Mouse (Mus musculus) stomach, embryonic 16.5 days (tissue): Measurements from ENCODE around the gene Pcna. TPM values are rescaled to one million over a fixed set of nuclear protein-coding genes. Genes with fewer than 3 reads are reported as not detected.
"Not testable (repeated sequence)": the region's sequence is repeated elsewhere in the genome, so short reads cannot be mapped to it uniquely, and the experiment has no call there.

Experiments
- ATAC-seq: fragments of 200-750 bp; cut with Nextera tagmentation; 2 replicates; pipeline ENCODE4 v1.8.0; 2017; ENCODE audit warnings: moderate number of reproducible peaks, moderate TSS enrichment; ENCODE audit not compliant: insufficient read depth, low FRiP score
- H3K27ac ChIP-seq: fragments of 300-500 bp; sonication (generic); 2 replicates; pipeline ENCODE4 v1.5.1; 2014; ENCODE audit warnings: low read length
- H3K27me3 ChIP-seq: fragments of 300-500 bp; sonication (generic); 2 replicates; pipeline ENCODE4 v1.6.1; 2014; ENCODE audit warnings: low read length, control low read depth, mixed read lengths; ENCODE audit not compliant: control insufficient read depth, insufficient read depth
- H3K36me3 ChIP-seq: fragments of 300-500 bp; sonication (generic); 2 replicates; pipeline ENCODE4 v1.6.1; 2014; ENCODE audit warnings: low read length; ENCODE audit not compliant: control insufficient read depth, insufficient read depth
- H3K4me1 ChIP-seq: fragments of 300-500 bp; sonication (generic); 2 replicates; pipeline ENCODE4 v1.6.1; 2014; ENCODE audit warnings: low read length, control low read depth, mixed read lengths; ENCODE audit not compliant: control insufficient read depth, insufficient read depth
- H3K4me2 ChIP-seq: fragments of 300-500 bp; sonication (generic); 2 replicates; pipeline ENCODE4 v1.6.1; 2014; ENCODE audit warnings: low read depth, low read length, mixed read lengths
- H3K4me3 ChIP-seq: fragments of 300-500 bp; sonication (generic); replicated peaks from 2 replicates; pipeline ENCODE4 v1.5.1; 2014; ENCODE audit warnings: mild to moderate bottlenecking, low read length
- H3K9ac ChIP-seq: fragments of 300-500 bp; sonication (generic); 2 replicates; pipeline ENCODE4 v1.6.1; 2014; ENCODE audit warnings: low read length
- H3K9me3 ChIP-seq: fragments of 300-500 bp; sonication (generic); replicated peaks from 2 replicates; pipeline ENCODE4 v1.6.1; 2016; ENCODE audit warnings: low read length, control low read depth; ENCODE audit not compliant: control insufficient read depth
- WGBS: fragments of 180-500 bp; shearing (Covaris S2); extraction: QIAGEN DNeasy Blood & Tissue Kit; methylation state at CpG from one replicate; pipeline ENCODE4 v1.1.7; 2014; 5-methylcytosine and 5-hydroxymethylcytosine counted together
- polyA plus RNA-seq: library from polyadenylated mRNA; unstranded; fragments of >200 nt; fragmentation: Nextera tagmentation; extraction: Ambion mirVana; gene quantifications from 2 replicates; pipeline ENCODE4 v1.2.1, GENCODE M21; 2015

Pcna gene
- polyA plus RNA-seq, 1 experiment from 2014 or later: 208 TPM

DNA sequence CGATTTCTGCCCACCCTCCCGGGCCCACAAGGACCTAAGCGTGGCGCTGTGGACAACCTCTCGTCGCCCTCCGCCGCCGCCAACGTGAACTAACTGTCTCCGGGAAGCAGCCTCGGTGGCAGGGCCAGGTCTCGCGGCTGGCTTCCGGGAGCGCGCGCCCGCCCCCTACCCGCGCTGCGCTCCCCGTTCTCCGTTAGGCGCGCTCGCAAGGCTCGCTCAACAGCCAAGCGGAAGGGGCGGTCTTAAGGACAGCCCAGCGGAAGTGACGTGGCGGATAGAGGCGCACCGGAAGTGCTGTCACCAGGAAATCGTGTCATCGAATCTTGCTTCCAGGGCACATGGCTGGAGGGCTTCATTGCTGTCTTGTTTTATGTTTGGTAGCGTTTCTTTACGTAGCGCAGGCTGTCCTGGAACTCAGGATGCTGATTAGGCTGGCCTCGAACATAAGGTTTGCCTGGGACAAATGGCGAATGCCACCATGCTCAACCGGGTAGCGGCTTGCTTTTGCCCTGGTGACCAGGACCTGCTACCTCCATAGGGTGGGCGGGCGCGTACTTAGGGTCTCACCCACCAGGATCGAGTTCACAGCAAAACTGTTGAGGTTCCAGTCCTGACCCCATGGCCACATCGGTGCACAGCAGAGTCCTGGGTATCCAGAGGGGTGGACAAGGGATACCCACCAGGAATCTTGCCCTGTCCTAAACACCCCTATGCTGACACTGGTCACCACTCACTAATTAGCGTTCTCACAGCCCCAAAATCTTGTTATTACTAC, 5.4 kb downstream of the Pcna start, which contains the start of gene Tmem230:
Gene Tmem230 (minus strand): TSS at position 269 of the 775 bp plus-strand sequence.
- no peaks in the 10 kb centered on the region for H3K27me3 ChIP-seq
- peak within 1 kb of the TSS; percentile 82 for H3K4me2 ChIP-seq
- H3K4me3 ChIP-seq: peak within 1 kb of the TSS; percentile 67
- peak within 1 kb of the TSS; percentile 86 for H3K9ac ChIP-seq
- H3K4me1 ChIP-seq: peaks cover 23% of the 10 kb centered on the region
- H3K27ac ChIP-seq: peak within 1 kb of the TSS; percentile 85
- ATAC-seq: peak; percentile 96
- 5% methylated on average over 50 of the region's 50 CpGs for WGBS
- 0 out of 2 replicates have a peak, but pooled peaks cover 7% of the 10 kb centered on the region for H3K36me3 ChIP-seq
- no peaks in the 10 kb centered on the region for H3K9me3 ChIP-seq

DNA sequence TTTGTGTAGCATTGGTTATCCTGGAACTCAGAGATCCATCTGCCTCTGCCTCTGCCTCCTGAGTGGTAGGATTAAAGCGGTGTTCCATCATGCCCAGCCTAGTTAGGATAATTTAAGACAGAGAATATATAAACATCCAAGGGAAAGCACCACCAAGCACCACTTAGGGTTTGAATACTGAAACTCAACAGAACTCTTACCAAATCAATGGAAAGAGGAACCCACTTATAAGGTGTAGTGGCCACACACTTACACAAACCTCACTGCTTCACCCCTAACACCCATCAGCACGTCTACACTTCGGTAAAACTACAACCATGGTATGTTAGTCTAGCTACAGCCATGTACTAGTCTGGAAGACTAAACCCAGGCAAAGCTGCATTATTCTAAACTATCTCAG, 9.7 kb downstream of the Pcna start:
- Histone ChIP-seq H3K4me1 (peaks cover 9% of the 10 kb centered on the region), H3K9me3 (no peaks in the 10 kb centered on the region), H3K36me3 (0 out of 2 replicates have a peak, but pooled peaks cover 3% of the 10 kb centered on the region), H3K4me2 (no peak overlapping the region), H3K27ac (no peak overlapping the region), H3K27me3 (no peaks in the 10 kb centered on the region), H3K9ac (no peak overlapping the region), H3K4me3 (no peak overlapping the region)
- no peak for ATAC-seq
- WGBS: 83% methylated on average over 3 of the region's 3 CpGs

DNA sequence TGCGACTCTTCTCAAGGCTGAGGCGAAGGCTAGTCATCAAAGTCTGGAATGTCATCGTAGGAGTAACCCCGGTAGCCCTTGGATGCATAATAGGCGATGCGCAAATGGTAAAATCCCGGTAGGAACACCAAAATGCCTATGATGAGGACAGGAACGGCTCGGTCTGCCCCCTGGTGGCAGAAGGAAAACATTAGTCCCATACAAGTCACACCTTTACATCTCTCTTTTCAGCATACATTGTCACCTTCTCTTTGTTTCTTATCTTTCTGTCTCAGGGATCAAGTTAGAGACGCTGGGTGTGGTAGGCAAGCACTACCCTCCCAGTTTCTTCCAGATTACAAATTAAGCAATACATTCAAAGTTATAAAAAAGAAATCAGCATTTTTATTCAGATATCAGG, 12.7 kb downstream of the Pcna start:
- H3K9me3 ChIP-seq, H3K4me3 ChIP-seq, H3K4me2 ChIP-seq, H3K27me3 ChIP-seq, H3K9ac ChIP-seq, H3K27ac ChIP-seq, H3K36me3 ChIP-seq, H3K4me1 ChIP-seq, ATAC-seq: not testable (repeated sequence)
- WGBS: 28% methylated on average over 7 of the region's 10 CpGs

DNA sequence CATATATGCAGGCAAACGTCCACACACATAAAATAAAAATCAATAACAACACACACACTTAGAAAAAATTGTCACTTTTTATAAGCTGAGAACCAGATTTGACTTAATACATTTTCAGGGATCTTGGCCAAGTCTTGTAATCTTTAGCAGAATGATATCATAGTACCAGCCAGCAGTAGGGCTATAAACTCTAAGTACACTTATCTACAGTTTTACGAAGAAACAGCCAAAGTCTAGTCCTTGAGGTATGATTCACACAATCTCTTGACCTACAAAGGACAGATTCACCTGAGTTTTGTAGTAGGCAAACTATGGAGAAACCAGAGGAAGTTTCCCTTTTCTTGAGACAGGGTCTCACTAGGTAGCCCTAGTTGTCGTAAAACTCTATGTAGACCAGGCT, 13.7 kb downstream of the Pcna start:
- H3K4me1 ChIP-seq, ATAC-seq, H3K36me3 ChIP-seq, H3K9me3 ChIP-seq, H3K4me2 ChIP-seq, H3K27ac ChIP-seq, H3K4me3 ChIP-seq, H3K9ac ChIP-seq, H3K27me3 ChIP-seq: not testable (repeated sequence)
- WGBS: 84% methylated on average over 3 of the region's 3 CpGs

DNA sequence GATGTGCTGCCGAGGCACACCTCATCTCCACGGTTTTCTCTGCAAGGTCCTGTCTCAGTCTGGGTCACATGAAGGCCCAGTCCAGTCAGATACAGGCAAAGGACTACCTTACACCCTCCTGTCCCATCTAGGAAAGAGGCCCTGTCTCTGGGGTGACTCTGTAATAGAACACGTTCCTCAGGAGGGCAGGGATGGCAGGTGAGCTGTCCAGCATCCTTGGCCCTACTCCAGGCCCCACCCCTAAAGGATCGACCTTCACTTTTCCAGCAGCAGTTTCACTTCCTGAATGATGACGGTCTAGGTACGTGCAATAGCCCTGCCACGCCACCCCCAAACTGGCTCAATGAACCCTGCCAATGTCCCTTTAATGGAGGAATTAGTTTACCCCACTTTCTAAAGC, 17.1 kb downstream of the Pcna start:
- Histone ChIP-seq H3K4me2 (no peak overlapping the region), H3K27ac (no peak overlapping the region), H3K36me3 (no peaks in the 10 kb centered on the region), H3K27me3 (no peaks in the 10 kb centered on the region), H3K4me1 (no peaks in the 10 kb centered on the region), H3K9me3 (no peaks in the 10 kb centered on the region), H3K4me3 (no peak overlapping the region), H3K9ac (no peak overlapping the region)
- ATAC-seq: no peak
- WGBS: 67% methylated on average over 7 of the region's 7 CpGs

DNA sequence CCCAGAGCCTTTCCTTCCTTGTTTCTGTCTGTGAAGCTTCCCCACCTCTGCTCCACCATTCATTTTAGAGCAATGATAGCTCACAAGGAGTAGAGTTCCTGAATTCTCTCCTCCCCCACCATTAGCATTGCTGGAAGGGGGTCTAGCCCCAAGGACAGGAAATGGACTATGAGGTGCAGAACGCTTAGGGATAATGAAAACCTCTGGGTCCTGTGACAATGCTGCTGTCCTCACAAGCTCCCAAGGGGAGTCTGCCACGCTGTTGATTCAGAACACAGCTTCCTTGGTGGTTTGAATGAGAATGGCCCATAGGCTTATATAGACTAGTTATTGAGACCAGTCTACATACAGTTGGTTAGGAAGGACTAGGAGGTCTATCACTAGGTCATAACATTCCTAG, 17.8 kb downstream of the Pcna start:
- Histone ChIP-seq H3K9ac (no peak overlapping the region), H3K27ac (no peak overlapping the region), H3K36me3 (no peaks in the 10 kb centered on the region), H3K4me2 (no peak overlapping the region), H3K4me3 (no peak overlapping the region), H3K4me1 (no peaks in the 10 kb centered on the region), H3K27me3 (no peaks in the 10 kb centered on the region), H3K9me3 (no peaks in the 10 kb centered on the region)
- WGBS: 61% methylated on average over 2 of the region's 2 CpGs
- no peak for ATAC-seq

DNA sequence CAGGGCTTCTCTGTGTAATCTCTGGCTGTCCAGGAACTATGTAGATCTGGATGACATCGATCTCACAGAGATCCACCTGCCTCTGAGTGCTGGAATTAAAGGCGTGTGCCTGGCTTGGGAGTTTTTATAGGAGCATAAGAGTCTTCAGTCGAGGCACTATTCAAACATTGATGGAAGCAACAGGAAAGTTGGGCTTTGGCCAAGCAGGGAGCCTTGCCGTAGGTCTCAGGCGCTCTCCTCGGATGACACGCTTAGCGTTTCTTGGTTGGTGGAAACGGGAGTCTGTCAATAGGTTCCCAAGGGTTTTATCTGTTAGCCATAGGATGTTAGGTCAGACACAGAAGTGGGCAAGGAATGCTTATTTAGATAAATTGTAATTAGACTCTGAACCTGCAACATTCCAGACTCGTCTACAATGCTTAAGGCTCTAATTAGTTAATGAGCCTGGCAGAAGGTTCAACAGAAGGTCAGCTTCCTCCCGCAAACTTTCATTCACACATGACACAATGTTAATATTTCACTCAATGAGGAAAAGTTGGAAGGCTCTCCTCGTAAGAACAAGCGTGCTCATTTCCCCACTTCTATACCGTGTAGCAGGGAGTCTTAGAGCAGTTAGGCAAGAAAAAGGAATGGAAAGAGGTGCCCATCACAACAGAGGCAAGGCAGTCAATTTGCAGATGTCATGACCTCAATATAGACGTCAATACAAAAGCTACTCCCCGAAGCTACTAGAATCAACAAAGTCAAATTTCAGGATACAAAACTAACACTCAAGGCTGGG, 18.9 kb downstream of the Pcna start:
- no peak overlapping the region for H3K9ac ChIP-seq
- H3K27ac ChIP-seq: no peak overlapping the region
- H3K4me1 ChIP-seq: no peaks in the 10 kb centered on the region
- no peaks in the 10 kb centered on the region for H3K9me3 ChIP-seq
- 50% methylated on average over 16 of the region's 16 CpGs for WGBS
- no peaks in the 10 kb centered on the region for H3K36me3 ChIP-seq
- H3K4me2 ChIP-seq: no peak overlapping the region
- no peak; the same call in 1 of the 2 replicates for ATAC-seq
- no peak overlapping the region for H3K4me3 ChIP-seq
- no peaks in the 10 kb centered on the region for H3K27me3 ChIP-seq

DNA sequence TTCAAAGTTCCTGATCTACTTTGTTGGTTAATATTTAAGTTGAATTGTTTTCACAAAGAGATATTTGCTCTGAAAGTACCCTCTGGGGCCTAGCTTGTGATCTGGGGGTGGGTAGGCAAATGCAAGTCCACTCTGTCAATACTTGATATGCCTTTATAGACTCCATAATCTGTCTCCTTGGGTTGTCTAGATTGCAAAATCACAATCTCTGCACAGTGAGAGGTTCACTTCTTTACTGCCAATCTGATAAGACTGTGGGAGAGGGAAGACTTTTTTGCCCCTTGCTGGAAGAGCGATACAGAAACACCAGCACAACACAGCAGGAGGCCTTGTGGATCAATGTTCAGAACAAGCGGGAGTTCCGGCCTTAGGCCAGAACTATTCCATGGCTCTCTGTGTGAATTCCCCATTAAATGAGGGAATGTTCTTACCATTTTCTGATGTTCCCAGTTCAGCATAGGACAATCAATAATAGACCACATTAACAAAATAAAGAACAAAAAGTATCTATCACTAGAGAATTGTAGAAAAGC, 20.6 kb downstream of the Pcna start:
- H3K4me2 ChIP-seq: no peak overlapping the region
- H3K4me1 ChIP-seq: no peaks in the 10 kb centered on the region
- H3K9ac ChIP-seq: no peak overlapping the region
- no peak overlapping the region for H3K27ac ChIP-seq
- WGBS: 81% methylated on average over 3 of the region's 3 CpGs
- no peaks in the 10 kb centered on the region; the same call in 1 of the 2 replicates for H3K9me3 ChIP-seq
- H3K4me3 ChIP-seq: no peak overlapping the region
- no peaks in the 10 kb centered on the region for H3K36me3 ChIP-seq
- ATAC-seq: no peak
- H3K27me3 ChIP-seq: no peaks in the 10 kb centered on the region

DNA sequence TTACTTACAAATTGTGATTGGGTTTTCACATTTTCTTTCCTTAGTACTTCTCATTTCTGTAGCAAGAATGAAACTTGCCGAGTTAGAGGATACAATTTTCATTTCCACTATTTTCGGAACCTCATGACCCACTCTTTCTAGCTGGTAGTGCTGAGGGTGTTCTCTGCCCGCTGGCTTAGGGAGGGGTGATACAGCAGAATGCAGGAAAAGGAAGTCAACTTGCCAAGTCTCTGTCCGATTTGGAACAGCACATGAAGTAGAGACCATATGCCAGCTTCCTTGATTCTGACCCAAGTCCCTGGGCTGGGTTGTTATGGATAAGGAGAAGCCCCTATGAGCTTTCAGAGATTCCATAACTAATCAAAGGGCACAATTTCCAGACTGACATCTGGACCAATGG, 28.8 kb downstream of the Pcna start:
- Histone ChIP-seq H3K36me3 (no peaks in the 10 kb centered on the region), H3K4me1 (no peaks in the 10 kb centered on the region), H3K27ac (no peak overlapping the region), H3K4me2 (no peak overlapping the region), H3K27me3 (no peaks in the 10 kb centered on the region), H3K9ac (no peak overlapping the region), H3K4me3 (no peak overlapping the region), H3K9me3 (no peaks in the 10 kb centered on the region; the same call in 1 of the 2 replicates)
- no peak for ATAC-seq
- 84% methylated on average over 4 of the region's 4 CpGs for WGBS
